Mouse (Mus musculus) lung, adult 2 months (tissue): ENCODE measurements around the gene Aak1.

Experiments used
- CTCF ChIP-seq: fragments of 200-500 bp; IDR thresholded peaks from 2 replicates; pipeline ENCODE4 v1.5.1; 2011; ENCODE audit warnings: mild to moderate bottlenecking, low read length, control low read depth; ENCODE audit not compliant: insufficient read depth
- POLR2A ChIP-seq: fragments of 200-500 bp; IDR thresholded peaks from 2 replicates; pipeline ENCODE4 v1.6.1; 2011; ENCODE audit warnings: low read depth, mild to moderate bottlenecking, control low read depth, low read length, borderline replicate concordance; ENCODE audit errors: extremely low read depth

DNA sequence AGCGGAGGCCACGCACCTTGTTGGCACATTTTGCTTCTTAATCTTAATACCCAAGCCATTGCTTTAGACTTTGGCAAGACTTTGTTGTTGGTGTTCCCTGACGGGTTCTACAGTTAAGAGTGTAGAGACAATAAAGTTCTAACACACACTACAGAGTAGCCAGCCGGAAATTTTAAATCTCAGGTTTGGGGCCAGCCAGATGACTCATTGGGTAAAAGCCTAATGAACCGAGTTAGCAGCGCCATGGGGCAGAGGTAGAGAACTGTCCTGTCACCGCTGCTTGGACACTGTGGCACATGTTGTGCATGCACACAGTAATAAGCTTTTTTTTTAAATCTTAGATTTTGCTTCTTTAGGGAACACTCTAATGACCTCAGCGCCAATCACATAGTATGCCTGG lies 143.0 kb downstream of the Aak1 start:
- TF ChIP-seq CTCF (no peak), POLR2A (no peak)
